Mouse (Mus musculus) kidney, postnatal 4 days (tissue): ENCODE results near the gene Bicdl1.
"Not testable (repeated sequence)": the region's sequence is repeated elsewhere in the genome, so short reads cannot be mapped to it uniquely, and the experiment has no call there.

Experiments
- DNase-seq, 2 experiments: peaks; one replicate each; pipeline ENCODE4 v3.0.0; 2021; ENCODE audit warnings: mixed read lengths in 2 of 2

The Bicdl1 gene

DNA sequence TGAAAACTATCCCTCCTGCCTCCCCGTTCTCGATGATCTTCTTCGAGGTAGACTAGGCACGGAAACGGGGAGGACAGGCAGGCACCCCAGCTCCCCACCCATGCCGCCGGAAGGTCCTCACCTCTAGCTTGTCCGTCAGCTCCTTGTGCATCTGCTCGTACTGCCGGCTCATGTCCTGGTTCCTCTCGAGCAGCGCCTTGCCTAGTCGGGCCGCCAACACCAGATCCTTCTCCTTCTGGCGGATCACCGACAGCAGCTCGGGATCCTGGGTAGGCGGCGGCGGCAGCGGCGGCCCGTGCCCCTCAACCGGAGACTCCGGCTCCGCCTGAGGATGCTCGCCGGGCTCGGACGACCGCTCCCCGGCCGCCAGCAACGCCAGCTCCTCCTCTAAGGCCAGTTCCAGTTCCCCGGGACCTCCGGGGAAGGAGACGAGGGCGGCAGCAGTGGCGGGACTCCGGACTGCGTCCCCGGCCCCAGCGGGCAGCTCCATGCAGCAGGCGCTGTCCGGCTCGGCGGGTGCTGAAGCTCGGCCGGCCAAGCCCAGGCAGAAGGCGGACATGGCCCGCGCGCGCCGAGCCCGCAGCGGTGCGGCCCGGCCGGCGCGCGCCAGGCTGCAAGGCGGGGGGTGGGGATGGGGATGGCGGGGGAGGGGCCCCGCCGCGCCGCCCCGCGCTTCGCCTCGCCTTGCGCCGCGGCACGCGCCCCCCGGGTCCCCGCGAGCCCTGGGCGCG, at the start of gene Bicdl1:
Bicdl1 (minus strand) TSS at position 621 of the 731 bp plus-strand sequence.
- peak; percentile 97 for DNase-seq

- no peak for DNase-seq
Observed at GRCm38 (mm10) chr5:115776911-115777310, 45.5 kb upstream of the Bicdl1 start.

GRCm38 (mm10) chr5:115775350-115775749, 43.9 kb upstream of the Bicdl1 start:
- DNase-seq = no peak

- DNase-seq = peak in 1 of 2 experiments; percentile 6
Observed at GRCm38 (mm10) chr5:115770048-115770447, 38.6 kb upstream of the Bicdl1 start.

GRCm38 (mm10) chr5:115769116-115769515, 37.7 kb upstream of the Bicdl1 start:
- DNase-seq = peak; percentile 4 to 20

DNA sequence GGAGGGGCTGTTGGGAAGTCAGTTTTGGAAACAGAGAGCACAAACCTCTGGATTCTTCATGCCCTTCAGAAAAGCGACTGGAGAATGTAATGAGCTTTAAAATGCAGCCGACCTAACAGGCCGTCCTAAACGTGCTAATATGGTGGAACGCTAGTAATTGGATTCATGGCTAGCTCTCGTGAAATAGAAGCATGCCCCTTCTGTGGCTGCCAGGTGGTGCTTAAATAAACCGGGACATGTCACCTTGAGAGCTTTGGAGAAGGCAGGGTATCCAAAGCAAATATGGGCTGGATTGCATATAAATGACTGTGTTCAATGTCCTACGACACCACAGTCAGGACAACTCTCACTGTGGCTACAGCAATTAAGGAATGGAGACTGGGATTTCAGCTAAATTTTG, 35.4 kb upstream of the Bicdl1 start:
- DNase-seq = peak in 1 of 2 experiments; percentile 5

DNA sequence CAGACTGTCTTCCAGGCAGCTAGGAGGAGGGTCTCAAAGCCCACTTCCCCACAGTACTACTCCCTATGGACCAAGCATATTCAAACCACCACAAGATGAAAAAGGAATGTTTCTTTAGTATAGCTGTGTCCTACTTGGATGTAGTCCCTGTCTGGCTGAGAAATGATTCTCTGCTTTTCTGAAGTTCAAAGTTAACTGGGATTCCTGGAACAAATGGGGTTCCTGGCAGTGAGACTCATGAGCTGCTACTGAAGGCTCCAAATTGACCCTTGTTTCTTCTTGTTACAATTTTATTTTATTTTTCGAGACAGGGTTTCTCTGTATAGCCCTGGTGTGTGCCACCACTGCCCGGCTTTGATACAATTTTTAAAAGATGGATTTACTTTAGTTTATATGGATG, 32.6 kb upstream of the Bicdl1 start:
- DNase-seq = no peak

DNA sequence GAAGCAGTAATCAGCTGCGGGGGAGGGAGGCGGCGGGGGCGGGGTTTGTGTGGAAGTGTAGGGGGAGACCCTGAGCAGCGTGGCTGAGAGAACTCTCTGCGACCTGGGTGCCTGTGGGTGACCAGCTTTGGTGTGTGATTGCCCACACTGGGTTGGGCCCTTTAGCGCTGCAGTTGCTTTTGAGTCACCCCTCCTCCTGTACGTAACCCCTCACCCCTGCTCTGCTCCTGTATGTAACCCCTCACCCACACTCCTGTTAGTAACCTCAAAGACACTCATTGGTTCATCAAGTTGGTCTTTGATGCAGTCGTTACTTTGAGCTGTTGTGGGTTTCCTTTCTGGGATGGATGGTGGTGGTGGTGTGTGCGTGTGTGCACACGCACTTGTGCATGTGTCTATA, 29.5 kb upstream of the Bicdl1 start:
- no peak for DNase-seq

DNA sequence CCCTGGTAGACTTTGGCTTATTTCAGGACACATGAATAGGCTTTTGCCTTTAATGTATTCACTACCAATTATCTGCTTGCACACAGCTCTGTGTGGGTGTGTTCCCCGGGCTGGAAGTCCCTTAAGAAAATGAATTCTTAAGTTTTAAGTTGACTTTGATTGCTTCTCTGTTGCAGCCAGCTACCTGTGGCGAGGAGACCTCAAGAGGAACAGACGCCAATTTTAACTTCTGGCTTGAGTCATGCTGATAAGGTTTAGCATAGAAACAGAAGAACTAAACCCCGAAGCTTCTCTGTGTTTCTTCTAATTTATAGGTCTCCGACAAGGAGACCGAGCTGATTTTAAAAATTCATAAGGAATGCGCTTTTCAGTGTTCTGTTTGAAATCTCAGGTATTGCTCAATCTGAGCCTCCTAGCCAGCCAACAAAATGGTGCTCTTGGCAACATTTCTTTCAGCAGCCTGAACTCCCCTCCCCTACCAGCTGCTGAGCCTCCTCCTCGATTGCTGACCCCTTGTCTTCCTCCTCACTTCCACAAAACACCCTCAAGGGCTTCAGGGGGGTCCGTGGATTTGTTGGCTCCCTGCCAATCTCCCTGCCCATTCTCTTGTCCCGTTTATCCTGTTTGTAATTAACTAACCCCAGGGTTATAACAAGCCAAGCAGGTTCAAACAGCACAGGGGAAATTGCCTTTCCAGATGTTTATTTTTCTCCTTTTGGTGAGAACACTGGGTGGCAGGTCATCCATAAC, 27.2 kb upstream of the Bicdl1 start:
- peak; percentile 6 to 7 for DNase-seq

DNA sequence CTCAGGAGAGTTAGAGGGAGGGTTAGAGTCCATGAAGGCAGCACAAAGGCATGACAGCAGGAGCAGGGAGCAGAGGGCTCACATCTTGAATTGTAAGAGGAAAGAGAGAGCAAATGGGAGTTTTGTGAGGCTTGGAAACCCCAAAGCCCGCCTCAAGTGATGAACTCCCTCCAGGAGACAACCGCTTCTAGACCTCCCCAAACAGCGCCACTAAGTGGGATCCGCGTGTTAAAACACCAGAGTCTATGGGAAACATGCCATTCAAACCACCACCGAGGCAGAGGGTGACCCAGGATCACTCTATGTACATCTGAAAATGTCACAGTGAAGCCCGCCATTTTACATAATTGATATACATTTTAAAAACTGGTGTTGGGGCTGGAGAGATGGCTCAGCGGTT, 26.1 kb upstream of the Bicdl1 start:
- no peak for DNase-seq

GRCm38 (mm10) chr5:115755501-115755900, 24.1 kb upstream of the Bicdl1 start:
- DNase-seq = no peak

DNA sequence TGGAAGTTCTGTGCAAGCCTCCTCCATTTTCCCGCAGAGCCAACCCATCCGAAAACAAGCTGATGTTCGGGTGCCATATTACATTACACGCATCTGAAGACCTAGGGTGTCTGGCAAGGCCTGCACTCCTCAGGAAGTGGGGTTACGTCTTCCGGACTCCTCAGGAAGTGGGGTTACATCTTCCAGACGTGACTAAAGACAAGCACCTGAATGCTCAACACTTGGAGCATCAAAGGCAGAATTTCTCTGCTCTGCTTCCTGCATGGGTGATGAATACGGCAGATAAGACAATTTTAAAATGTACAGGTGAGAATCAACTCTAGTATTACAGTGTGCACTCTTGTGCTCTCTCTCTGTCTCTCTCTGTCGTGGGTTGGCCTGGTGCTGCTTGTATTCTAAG, 23.4 kb upstream of the Bicdl1 start:
- no peak for DNase-seq

- no peak for DNase-seq
Observed at GRCm38 (mm10) chr5:115752883-115753282, 21.5 kb upstream of the Bicdl1 start.

- not testable (repeated sequence) for DNase-seq
Observed at GRCm38 (mm10) chr5:115751916-115752315, 20.5 kb upstream of the Bicdl1 start.

DNA sequence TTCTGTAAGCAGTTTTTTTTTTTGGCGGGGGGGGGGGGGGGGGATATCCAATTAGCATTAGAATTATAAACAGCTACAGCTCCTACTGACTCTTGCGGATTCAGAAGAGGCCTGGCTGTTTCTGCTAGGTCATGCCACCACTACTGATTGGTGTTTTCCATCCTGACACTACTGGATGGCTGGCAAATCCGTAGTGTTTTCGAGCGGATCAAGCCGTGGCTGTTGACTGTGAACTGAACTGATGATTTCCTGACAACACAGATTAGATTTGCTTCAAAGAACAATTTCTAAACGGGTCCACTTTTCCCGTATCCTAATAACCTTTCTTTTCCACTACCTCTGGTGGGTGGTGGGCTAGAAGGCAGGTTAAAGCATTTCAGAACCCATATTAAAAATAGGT, 16.9 kb upstream of the Bicdl1 start:
- no peak for DNase-seq

GRCm38 (mm10) chr5:115745319-115745718, 13.9 kb upstream of the Bicdl1 start:
- DNase-seq = no peak

GRCm38 (mm10) chr5:115738032-115738431, 6.6 kb upstream of the Bicdl1 start:
- DNase-seq = no peak

DNA sequence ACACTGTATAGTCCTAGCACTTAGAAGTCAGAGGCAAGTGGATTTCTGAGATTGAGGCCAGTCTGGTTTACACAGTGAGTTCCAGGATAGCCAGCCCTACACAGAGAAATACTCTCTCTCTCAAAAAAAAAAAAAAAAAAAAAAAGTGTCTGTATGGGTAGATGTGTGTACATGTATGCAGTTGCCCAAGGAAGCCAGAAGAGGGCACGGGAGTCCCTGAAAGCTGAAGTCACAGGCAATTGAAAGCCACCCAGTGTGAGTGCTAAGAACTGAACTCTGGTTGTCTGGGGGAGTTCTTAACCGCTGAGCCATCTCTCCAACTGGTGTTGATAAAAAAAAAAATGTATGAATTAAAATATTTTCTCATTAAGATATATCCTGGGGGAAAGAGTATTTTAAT, 3.1 kb upstream of the Bicdl1 start:
- no peak for DNase-seq

DNA sequence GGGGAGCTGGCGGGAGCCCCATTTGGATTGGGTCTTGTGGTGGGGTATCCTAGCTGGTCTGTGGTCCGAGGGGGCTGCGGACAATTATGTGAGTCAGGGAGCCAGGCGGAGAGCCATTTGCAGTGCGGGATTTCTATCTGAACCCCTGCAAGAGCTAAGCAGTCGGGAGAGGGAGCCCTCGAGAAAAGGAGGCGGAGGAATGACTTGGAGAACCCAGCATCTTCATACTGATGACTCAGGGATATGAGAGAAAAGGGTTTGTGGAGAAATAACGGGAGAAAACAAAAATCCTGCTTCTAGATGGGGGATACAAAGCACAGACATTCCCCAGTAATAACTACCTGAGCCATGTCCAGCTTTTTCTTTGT, 1.4 kb upstream of the Bicdl1 start:
- peak in 1 of 2 experiments; percentile 74 for DNase-seq

DNA sequence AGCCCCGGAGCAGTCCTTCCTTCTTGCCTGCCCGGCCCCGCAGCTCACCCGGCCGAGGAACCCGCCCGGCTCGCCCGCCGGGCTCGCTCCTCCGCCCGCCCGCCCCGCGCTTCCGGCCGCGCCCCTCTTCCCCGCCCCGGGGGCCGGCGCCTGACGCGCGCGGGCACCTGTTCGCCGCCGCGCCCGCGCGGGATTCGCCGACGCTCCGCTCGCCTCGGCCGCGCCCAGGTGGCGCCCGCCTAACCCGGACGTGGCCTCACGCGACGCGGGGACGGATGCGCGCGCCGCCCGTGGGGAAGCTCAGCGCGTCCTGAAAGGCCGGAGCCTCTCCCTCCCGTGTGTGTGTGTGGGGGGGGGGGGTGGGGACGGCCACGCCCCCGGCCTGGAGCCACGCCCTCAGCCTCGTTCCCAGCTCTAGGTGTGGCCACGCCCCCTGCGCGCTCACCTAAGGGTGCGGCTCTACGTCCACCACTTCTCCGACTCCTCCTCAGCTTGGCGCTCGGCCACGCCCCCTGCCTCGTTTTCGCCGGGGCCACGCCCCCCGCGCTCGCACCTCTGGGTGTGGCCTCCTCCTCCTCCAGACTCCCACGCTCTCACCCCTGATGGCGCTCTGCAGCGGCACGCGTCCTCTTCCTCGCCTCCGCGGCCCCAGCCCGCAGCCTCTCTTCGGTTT, 891 bp upstream of the Bicdl1 start:
- DNase-seq = peak; percentile 93 to 96

- no peak for DNase-seq
Observed at GRCm38 (mm10) chr5:115731732-115732175, 333 bp upstream of the Bicdl1 start.

DNA sequence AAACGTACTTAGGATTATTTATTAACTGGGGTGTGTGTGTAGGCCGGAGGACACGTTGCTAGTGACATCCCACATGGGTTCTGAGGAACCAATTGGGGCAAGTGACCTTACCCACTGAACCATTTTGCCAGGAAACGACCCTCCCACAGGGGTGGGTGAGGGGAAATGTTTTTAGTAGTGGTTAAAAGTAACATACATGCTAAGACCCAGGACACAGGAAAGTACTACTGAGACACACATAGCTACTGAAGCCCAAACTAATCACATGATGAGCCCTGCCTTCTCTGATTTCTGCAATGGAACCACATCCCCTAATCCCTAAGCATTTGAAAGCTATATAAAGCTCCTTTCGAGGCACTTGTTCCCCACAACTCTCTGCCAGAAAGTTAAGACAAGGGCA, 1.1 kb downstream of the Bicdl1 start:
- no peak for DNase-seq

DNA sequence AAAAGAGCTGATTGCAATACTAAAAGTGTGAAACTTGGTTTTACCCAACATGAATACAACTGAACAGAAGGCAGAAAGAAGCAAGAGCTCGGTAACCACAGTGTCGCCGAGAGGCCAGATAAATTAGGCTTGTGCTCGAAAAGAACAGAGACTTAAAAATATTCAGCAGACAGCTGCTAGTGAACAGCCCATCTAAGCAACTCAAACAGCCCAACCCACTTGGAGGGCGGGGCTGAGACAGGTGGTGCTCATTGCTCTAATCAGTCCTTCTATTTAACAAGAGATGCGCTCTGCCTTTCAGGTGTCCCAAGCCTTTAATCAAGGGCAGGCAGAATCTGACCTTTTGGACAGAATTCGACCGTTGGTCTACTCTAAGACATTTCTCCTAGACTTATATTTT, 4.8 kb downstream of the Bicdl1 start:
- no peak for DNase-seq

GRCm38 (mm10) chr5:115726019-115726418, 5.4 kb downstream of the Bicdl1 start:
- no peak for DNase-seq
